Mouse (Mus musculus) MEL (cell line): ENCODE data around the gene Itsn2. TPM values are rescaled to one million over a fixed set of nuclear protein-coding genes. Genes with fewer than 3 reads are reported as not detected.
A peak's percentile ranks its signal among the peaks of the same experiment; 100 is the strongest.

Experiments
- DNase-seq: peaks from one replicate; pipeline ENCODE4 v3.0.0; 2011; ENCODE audit warnings: low read depth, low spot score
- H3K27ac ChIP-seq: 2 replicates; pipeline ENCODE4 v1.5.1; 2012; ENCODE audit warnings: low read depth, mild to moderate bottlenecking, control low read depth, low read length, moderate library complexity; ENCODE audit not compliant: control insufficient read depth
- H3K27me3 ChIP-seq, 2 experiments: fragments of 150-350 bp in 1 of 2; sonication (generic) in 1 of 2; 2 replicates each; pipeline ENCODE4 v1.6.1; 2012; ENCODE audit warnings: low read length in 2 of 2, mild to moderate bottlenecking in 2 of 2, improper control_type of control experiment in 1 of 2, moderate library complexity in 1 of 2; ENCODE audit not compliant: insufficient read depth in 2 of 2, control insufficient read depth in 1 of 2
- H3K36me3 ChIP-seq, 2 experiments: 2 replicates each; pipeline ENCODE4 v1.6.1; 2012 to 2014; ENCODE audit warnings: low read length in 2 of 2, improper control_type of control experiment in 1 of 2, inconsistent platforms in 1 of 2, mild to moderate bottlenecking in 1 of 2; ENCODE audit not compliant: insufficient read depth in 2 of 2, control insufficient read depth in 1 of 2
- H3K4me1 ChIP-seq, 2 experiments: fragments of 150-350 bp in 1 of 2; sonication (generic) in 1 of 2; 2 replicates each; pipeline ENCODE4 v1.6.1; 2012; ENCODE audit warnings: low read length in 2 of 2, improper control_type of control experiment in 1 of 2, mild to moderate bottlenecking in 1 of 2; ENCODE audit not compliant: insufficient read depth in 2 of 2, control insufficient read depth in 1 of 2
- H3K4me3 ChIP-seq, 2 experiments: fragments of 150-350 bp in 1 of 2; sonication (generic) in 1 of 2; 2 replicates each; pipeline ENCODE4 v1.5.1; 2012; ENCODE audit warnings: low read depth in 2 of 2, low read length in 2 of 2, mild to moderate bottlenecking in 2 of 2, moderate library complexity in 2 of 2, control low read depth in 1 of 2, improper control_type of control experiment in 1 of 2; ENCODE audit not compliant: control insufficient read depth in 1 of 2, insufficient read depth in 1 of 2
- H3K79me2 ChIP-seq: 2 replicates; pipeline ENCODE4 v1.6.1; 2012; ENCODE audit warnings: mild to moderate bottlenecking, low read length, moderate library complexity; ENCODE audit not compliant: control insufficient read depth, poor library complexity, insufficient read depth
- H3K9ac ChIP-seq: 2 replicates; pipeline ENCODE4 v1.6.1; 2012; ENCODE audit warnings: low read depth, mild to moderate bottlenecking, control low read depth, low read length, moderate library complexity; ENCODE audit not compliant: control insufficient read depth, poor library complexity, severe bottlenecking
- H3K9me3 ChIP-seq: fragments of 150-350 bp; sonication (generic); replicated peaks from 2 replicates; pipeline ENCODE4 v1.6.1; 2012; ENCODE audit warnings: mild to moderate bottlenecking, low read length, improper control_type of control experiment, moderate library complexity; ENCODE audit not compliant: insufficient read depth
- BHLHE40 ChIP-seq: IDR thresholded peaks from 2 replicates; pipeline ENCODE4 v1.6.1; 2012; ENCODE audit warnings: low read depth, mild to moderate bottlenecking, inconsistent platforms, low read length, improper control_type of control experiment, borderline replicate concordance
- CTCF ChIP-seq, 3 experiments: IDR thresholded peaks in 2 of 3; conservative IDR thresholded peaks in 1 of 3; 2 replicates each; pipeline ENCODE4 v1.5.1; 2011 to 2012; ENCODE audit warnings: low read length in 3 of 3, low read depth in 2 of 3, mild to moderate bottlenecking in 2 of 3, improper control_type of control experiment in 1 of 3, inconsistent platforms in 1 of 3, mixed read lengths in 1 of 3, moderate library complexity in 1 of 3; ENCODE audit not compliant: control insufficient read depth in 1 of 3, insufficient read depth in 1 of 3, poor library complexity in 1 of 3, severe bottlenecking in 1 of 3
- EP300 ChIP-seq, 2 experiments: IDR thresholded peaks; 2 replicates each; pipeline ENCODE4 v1.6.1; 2011; ENCODE audit warnings: improper control_type of control experiment in 2 of 2, low read length in 2 of 2, low read depth in 1 of 2, mild to moderate bottlenecking in 1 of 2
- ETS1 ChIP-seq: IDR thresholded peaks from 2 replicates; pipeline ENCODE4 v1.6.1; 2012; ENCODE audit warnings: low read depth, mild to moderate bottlenecking, inconsistent platforms, low read length, improper control_type of control experiment, moderate library complexity
- GABPA ChIP-seq: IDR thresholded peaks from 2 replicates; pipeline ENCODE4 v1.6.1; 2012; ENCODE audit warnings: low read depth, mild to moderate bottlenecking, inconsistent platforms, low read length, improper control_type of control experiment, moderate library complexity
- GATA1 ChIP-seq: IDR thresholded peaks from 2 replicates; pipeline ENCODE4 v1.6.1; 2011; ENCODE audit warnings: low read depth, low read length, improper control_type of control experiment
- HCFC1 ChIP-seq: IDR thresholded peaks from 2 replicates; pipeline ENCODE4 v1.6.1; 2012; ENCODE audit warnings: low read depth, mild to moderate bottlenecking, inconsistent platforms, low read length, improper control_type of control experiment, moderate library complexity
- KAT2A ChIP-seq: conservative IDR thresholded peaks from 2 replicates; pipeline ENCODE4 v1.6.1; 2012; ENCODE audit warnings: low read depth, low read length, improper control_type of control experiment, inconsistent platforms
- MAFK ChIP-seq: IDR thresholded peaks from 2 replicates; pipeline ENCODE4 v1.6.1; 2011; ENCODE audit warnings: low read depth, mild to moderate bottlenecking, low read length, improper control_type of control experiment, borderline replicate concordance
- MAX ChIP-seq: IDR thresholded peaks from 2 replicates; pipeline ENCODE4 v1.6.1; 2011; ENCODE audit warnings: low read length, improper control_type of control experiment
- MAZ ChIP-seq: IDR thresholded peaks from 2 replicates; pipeline ENCODE4 v1.6.1; 2012; ENCODE audit warnings: low read depth, mild to moderate bottlenecking, inconsistent platforms, low read length, improper control_type of control experiment
- MEF2A ChIP-seq: IDR thresholded peaks from 2 replicates; pipeline ENCODE4 v1.6.1; 2014; ENCODE audit warnings: low read depth, mild to moderate bottlenecking, inconsistent platforms, low read length, improper control_type of control experiment; ENCODE audit not compliant: poor library complexity, insufficient replicate concordance, severe bottlenecking; ENCODE audit errors: extremely low read depth
- MXI1 ChIP-seq: IDR thresholded peaks from 2 replicates; pipeline ENCODE4 v1.6.1; 2011; ENCODE audit warnings: mild to moderate bottlenecking, low read depth, low read length, improper control_type of control experiment
- MYB ChIP-seq: IDR thresholded peaks from 2 replicates; pipeline ENCODE4 v1.6.1; 2011; ENCODE audit warnings: mild to moderate bottlenecking, low read depth, low read length, improper control_type of control experiment
- MYC ChIP-seq: IDR thresholded peaks from 2 replicates; pipeline ENCODE4 v1.6.1; 2011; ENCODE audit warnings: low read depth, mild to moderate bottlenecking, low read length, improper control_type of control experiment, moderate library complexity
- NELFE ChIP-seq: IDR thresholded peaks from 2 replicates; pipeline ENCODE4 v1.6.1; 2011; ENCODE audit warnings: low read depth, low read length, improper control_type of control experiment
- POLR2A ChIP-seq, 2 experiments: IDR thresholded peaks; 2 replicates each; pipeline ENCODE4 v1.6.1; 2011 to 2012; ENCODE audit warnings: low read length in 2 of 2, mild to moderate bottlenecking in 2 of 2, control low read depth in 1 of 2, improper control_type of control experiment in 1 of 2, low read depth in 1 of 2, moderate library complexity in 1 of 2; ENCODE audit not compliant: control insufficient read depth in 1 of 2, insufficient read depth in 1 of 2, poor library complexity in 1 of 2
- POLR2AphosphoS2 ChIP-seq: IDR thresholded peaks from 2 replicates; pipeline ENCODE4 v1.6.1; 2011; ENCODE audit warnings: low read length, improper control_type of control experiment
- RCOR1 ChIP-seq: IDR thresholded peaks from 2 replicates; pipeline ENCODE4 v1.6.1; 2012; ENCODE audit warnings: low read depth, mild to moderate bottlenecking, inconsistent platforms, low read length, improper control_type of control experiment
- SIN3A ChIP-seq: IDR thresholded peaks from 2 replicates; pipeline ENCODE4 v1.6.1; 2012; ENCODE audit warnings: low read length, improper control_type of control experiment, inconsistent platforms
- TAL1 ChIP-seq: IDR thresholded peaks from 2 replicates; pipeline ENCODE4 v1.6.1; 2012; ENCODE audit warnings: mild to moderate bottlenecking, inconsistent platforms, low read length, moderate library complexity, mixed read lengths
- TCF12 ChIP-seq: IDR thresholded peaks from 2 replicates; pipeline ENCODE4 v1.6.1; 2014; ENCODE audit warnings: low read depth, mild to moderate bottlenecking, inconsistent platforms, low read length, improper control_type of control experiment, moderate library complexity
- UBTF ChIP-seq: IDR thresholded peaks from 2 replicates; pipeline ENCODE4 v1.6.1; 2012; ENCODE audit warnings: low read depth, mild to moderate bottlenecking, inconsistent platforms, low read length, improper control_type of control experiment, moderate library complexity, borderline replicate concordance; ENCODE audit not compliant: insufficient read depth
- ZMIZ1 ChIP-seq: IDR thresholded peaks from 2 replicates; pipeline ENCODE4 v1.6.1; 2012; ENCODE audit warnings: low read depth, mild to moderate bottlenecking, inconsistent platforms, low read length, improper control_type of control experiment, moderate library complexity
- ZNF384 ChIP-seq: IDR thresholded peaks from 2 replicates; pipeline ENCODE4 v1.6.1; 2012; ENCODE audit warnings: low read depth, mild to moderate bottlenecking, inconsistent platforms, low read length, improper control_type of control experiment
- polyA plus RNA-seq, 2 experiments: library from polyadenylated mRNA; stranded (reverse) in 1 of 2; unstranded in 1 of 2; fragments of >175 nt in 1 of 2; fragments of >200 nt in 1 of 2; gene quantifications; 2 replicates each; pipeline versions ENCODE4 v1.2.1 to v1.2.4; 2012; ENCODE audit warnings: low replicate concordance in 2 of 2, low read depth in 1 of 2; ENCODE audit not compliant: insufficient read length in 2 of 2, insufficient read depth in 1 of 2, missing spikeins in 1 of 2
- total RNA-seq: library from RNA; depleted of rRNA; stranded (reverse); fragments of 300-350 nt; gene quantifications from 2 replicates; pipeline ENCODE4 v1.2.3, GENCODE M21; 2012

Gene Itsn2
- total and polyA plus RNA-seq, 3 experiments, result 40.1 to 218 (median 47.5) TPM

DNA sequence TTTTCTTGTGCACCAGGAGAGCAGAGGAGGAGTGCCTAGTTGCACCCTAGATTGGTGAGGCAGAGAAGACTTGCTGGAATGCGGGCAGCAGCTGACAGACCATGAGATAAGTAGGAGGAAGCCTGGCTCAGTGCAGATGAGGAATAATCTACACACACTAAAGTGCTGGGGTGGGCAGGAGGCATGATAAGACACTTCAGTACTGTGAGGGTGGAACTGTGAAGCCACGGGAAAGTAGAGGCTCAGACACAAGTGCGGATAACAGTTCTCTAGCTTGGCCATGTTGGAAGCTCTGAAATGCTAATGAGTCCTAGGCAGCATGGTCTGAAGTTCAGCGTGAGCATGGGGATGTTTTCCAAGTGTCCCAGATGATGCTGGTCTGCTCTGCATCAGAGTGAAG lies 87.5 kb downstream of the Itsn2 start:
- no peaks in the 10 kb centered on the region for H3K27me3 ChIP-seq
- H3K79me2 ChIP-seq, result no peaks in the 10 kb centered on the region
- H3K4me1 ChIP-seq, result peaks cover 20 to 21% of the 10 kb centered on the region in 2 experiments
- peak; percentile 93 for DNase-seq
- H3K4me3 ChIP-seq, result no peak overlapping the region
- H3K9ac ChIP-seq, result no peak overlapping the region
- H3K27ac ChIP-seq, result peak overlapping the region; percentile 80
- TF ChIP-seq SIN3A (peak; percentile 95), ZNF384 (no peak), TAL1 (peak; percentile 98), GATA1 (peak; percentile 100), NELFE (no peak), MYB (peak; percentile 66), MEF2A (no peak), ZMIZ1 (0 out of 2 replicates have a peak, but pooled peaks have one; percentile 52), GABPA (no peak), CTCF (IDR thresholded peaks at IDR 0.05 in 2 of 3, conservative IDR thresholded peaks at IDR 0.05 in 1 of 3; ENCODE audit: control insufficient read depth in 1 of 3, insufficient read depth in 1 of 3, low read depth in 2 of 3, low read length in 3 of 3, poor library complexity in 1 of 3, severe bottlenecking in 1 of 3) (no peak), BHLHE40 (0 out of 2 replicates have a peak, but pooled peaks have one; percentile 43), TCF12 (peak; percentile 100), MXI1 (peak; percentile 88), UBTF (no peak), KAT2A (0 out of 2 replicates have a peak, but pooled peaks have one; percentile 27), ETS1 (peak; percentile 98), MAX (peak; percentile 53), HCFC1 (0 out of 2 replicates have a peak, but pooled peaks have one; percentile 46), POLR2A (IDR thresholded peaks at IDR 0.05; ENCODE audit: control insufficient read depth in 1 of 2, insufficient read depth in 1 of 2, low read depth in 1 of 2, low read length in 2 of 2, poor library complexity in 1 of 2) (peak in 1 of 2 experiments; percentile 32; a peak in 1 of 4 replicates), POLR2AphosphoS2 (0 out of 2 replicates have a peak, but pooled peaks have one; percentile 40), EP300 (IDR thresholded peaks at IDR 0.05; ENCODE audit: low read depth in 1 of 2, low read length in 2 of 2) (peak; percentile 99), MYC (peak; percentile 82), RCOR1 (peak; percentile 94), MAFK (peak; percentile 80; the same call in 1 of the 2 replicates), MAZ (peak; percentile 79; the same call in 1 of the 2 replicates)
- H3K36me3 ChIP-seq, result peaks cover 12 to 30% of the 10 kb centered on the region in 2 experiments
- no peaks in the 10 kb centered on the region for H3K9me3 ChIP-seq
